Mouse (Mus musculus) lung, adult 2 months (tissue): ENCODE data around the gene Grik4.

Source experiments
- CTCF ChIP-seq: fragments of 200-500 bp; IDR thresholded peaks from 2 replicates; pipeline ENCODE4 v1.5.1; 2011; ENCODE audit warnings: mild to moderate bottlenecking, low read length, control low read depth; ENCODE audit not compliant: insufficient read depth
- POLR2A ChIP-seq: fragments of 200-500 bp; IDR thresholded peaks from 2 replicates; pipeline ENCODE4 v1.6.1; 2011; ENCODE audit warnings: low read depth, mild to moderate bottlenecking, control low read depth, low read length, borderline replicate concordance; ENCODE audit errors: extremely low read depth

GRCm38 (mm10) chr9:42942148-42942547 is 2.1 kb downstream of the Grik4 start:
- TF ChIP-seq POLR2A, result no peak
- TF ChIP-seq CTCF, result no peak
